Mouse (Mus musculus) liver, embryonic 14.5 days (tissue): ENCODE data around the gene Mettl7b. TPM values are rescaled to one million over a fixed set of nuclear protein-coding genes. Genes with fewer than 3 reads are reported as not detected.
"Not testable (repeated sequence)": the region's sequence is repeated elsewhere in the genome, so short reads cannot be mapped to it uniquely, and the experiment has no call there.

Source experiments
- ATAC-seq: fragments of 200-750 bp; cut with Nextera tagmentation; 2 replicates; pipeline ENCODE4 v1.8.0; 2017; ENCODE audit warnings: moderate number of reproducible peaks, mild to moderate bottlenecking, moderate library complexity; ENCODE audit not compliant: insufficient read depth
- DNase-seq, 3 experiments: peaks; one replicate each; pipeline ENCODE4 v3.0.0-alpha.2; 2012 to 2013; ENCODE audit warnings: low read depth in 3 of 3, low spot score in 3 of 3
- H3K27ac ChIP-seq: fragments of 300-500 bp; sonication (generic); 2 replicates; pipeline ENCODE4 v1.5.1; 2014; ENCODE audit warnings: moderate library complexity, mild to moderate bottlenecking, control low read depth, inconsistent platforms
- H3K27me3 ChIP-seq: fragments of 300-500 bp; sonication (generic); 2 replicates; pipeline ENCODE4 v1.6.1; 2014; ENCODE audit warnings: mild to moderate bottlenecking, low read length, moderate library complexity; ENCODE audit not compliant: control insufficient read depth, insufficient read depth
- H3K36me3 ChIP-seq: fragments of 300-500 bp; sonication (generic); replicated peaks from 2 replicates; pipeline ENCODE4 v1.6.1; 2014; ENCODE audit warnings: low read depth; ENCODE audit not compliant: control insufficient read depth, insufficient read depth
- H3K4me1 ChIP-seq, 2 experiments: fragments of 200-500 bp in 1 of 2; fragments of 300-500 bp in 1 of 2; sonication (generic) in 1 of 2; replicated peaks; 2 replicates each; pipeline ENCODE4 v1.6.1; 2012 to 2014; ENCODE audit warnings: antibody characterized with exemption in 1 of 2, inconsistent platforms in 1 of 2, low read length in 1 of 2; ENCODE audit not compliant: control insufficient read depth in 2 of 2, insufficient read depth in 2 of 2
- H3K4me2 ChIP-seq: fragments of 300-500 bp; sonication (generic); 2 replicates; pipeline ENCODE4 v1.6.1; 2014; ENCODE audit warnings: low read depth, mild to moderate bottlenecking, control low read depth, moderate library complexity
- H3K4me3 ChIP-seq, 2 experiments: fragments of 200-500 bp in 1 of 2; fragments of 300-500 bp in 1 of 2; sonication (generic) in 1 of 2; 2 replicates each; pipeline ENCODE4 v1.5.1; 2012 to 2014; ENCODE audit warnings: low read depth in 2 of 2, low read length in 2 of 2, mild to moderate bottlenecking in 2 of 2, control low read depth in 1 of 2, inconsistent platforms in 1 of 2, moderate library complexity in 1 of 2; ENCODE audit not compliant: insufficient read depth in 1 of 2
- H3K9ac ChIP-seq: fragments of 300-500 bp; sonication (generic); replicated peaks from 2 replicates; pipeline ENCODE4 v1.6.1; 2014; ENCODE audit warnings: mild to moderate bottlenecking, control low read depth, moderate library complexity
- H3K9me3 ChIP-seq: fragments of 300-500 bp; sonication (generic); 2 replicates; pipeline ENCODE4 v1.6.1; 2016; ENCODE audit warnings: low read length, mixed read lengths; ENCODE audit not compliant: control insufficient read depth
- CTCF ChIP-seq: IDR thresholded peaks from 2 replicates; pipeline ENCODE4 v1.5.1; 2016; ENCODE audit warnings: antibody characterized with exemption, low read depth, control low read depth
- EP300 ChIP-seq: IDR thresholded peaks from 2 replicates; pipeline ENCODE4 v1.6.1; 2016; ENCODE audit warnings: antibody characterized with exemption, low read depth
- WGBS: fragments of 180-500 bp; shearing (Covaris S2); extraction: QIAGEN DNeasy Blood & Tissue Kit; methylation state at CpG from one replicate; pipeline ENCODE4 v1.1.7; 2014; ENCODE audit not compliant: insufficient replicate concordance; 5-methylcytosine and 5-hydroxymethylcytosine counted together
- polyA plus RNA-seq, 2 experiments: library from polyadenylated mRNA; depleted of rRNA in 1 of 2; stranded (reverse) in 1 of 2; unstranded in 1 of 2; fragments of >200 nt; fragmentation: Nextera tagmentation in 1 of 2; extraction: Ambion mirVana in 1 of 2; gene quantifications; 2 replicates each; pipeline versions ENCODE4 v1.2.1 to v1.2.3; 2012 to 2014

The Mettl7b gene
- polyA plus RNA-seq, 2 experiments, result not detected

DNA sequence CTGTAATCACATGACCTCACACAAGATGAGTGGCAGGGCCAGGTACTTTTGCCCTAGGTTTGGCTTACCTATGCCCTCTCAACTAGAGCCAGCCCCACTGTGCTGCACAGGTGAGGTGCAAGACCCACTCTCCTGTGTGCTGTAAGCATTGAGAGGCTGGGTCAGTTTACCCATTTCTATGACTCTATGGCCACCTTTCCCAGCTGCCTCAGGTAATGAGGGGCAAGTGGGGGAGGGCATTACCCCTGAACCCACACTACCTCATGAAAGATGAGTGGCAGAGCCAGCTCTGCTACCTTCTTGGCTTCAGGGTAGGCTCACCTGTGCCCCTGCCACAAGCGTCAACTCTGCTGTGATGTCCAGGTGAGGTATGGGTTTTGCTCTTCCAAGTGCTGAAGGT lies 35.0 kb upstream of the Mettl7b start:
- Histone ChIP-seq H3K27me3 (no peaks in the 10 kb centered on the region), H3K4me1 (no peaks in the 10 kb centered on the region), H3K9me3 (no peaks in the 10 kb centered on the region), H3K9ac (no peak overlapping the region), H3K4me2 (no peak overlapping the region), H3K27ac (no peak overlapping the region), H3K36me3 (no peaks in the 10 kb centered on the region), H3K4me3 (no peak overlapping the region)
- WGBS, result 63% methylated on average over 1 of the region's 1 CpGs
- DNase-seq, result no peak
- ATAC-seq, result no peak
- TF ChIP-seq EP300 (no peak), CTCF (no peak)

DNA sequence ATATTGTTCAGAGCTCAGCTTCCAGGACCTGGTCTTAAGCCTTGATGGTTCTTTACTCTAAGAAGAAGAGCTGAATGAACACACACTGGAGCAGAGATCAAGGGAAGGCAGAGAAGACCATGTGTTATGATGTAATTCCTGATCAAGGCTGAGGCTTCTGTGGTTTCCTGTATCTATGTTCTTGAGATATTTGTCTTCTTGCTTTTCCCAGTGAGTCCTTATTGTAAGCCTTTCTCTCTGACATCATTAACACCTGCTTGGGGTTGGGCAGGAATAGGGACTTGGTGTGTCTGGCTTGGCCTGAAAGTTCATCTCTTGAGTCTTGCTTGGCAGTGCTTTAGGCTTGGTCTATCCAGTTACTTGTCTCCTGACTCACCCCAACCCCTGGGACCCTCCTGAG lies 30.2 kb upstream of the Mettl7b start:
- H3K9ac ChIP-seq, result no peak overlapping the region
- no peak for TF ChIP-seq CTCF
- no peak for TF ChIP-seq EP300
- no peak overlapping the region for H3K27ac ChIP-seq
- DNase-seq, result no peak
- no peak for ATAC-seq
- H3K9me3 ChIP-seq, result no peaks in the 10 kb centered on the region
- H3K4me3 ChIP-seq, result no peak overlapping the region
- H3K4me1 ChIP-seq, result no peaks in the 10 kb centered on the region
- H3K27me3 ChIP-seq, result no peaks in the 10 kb centered on the region
- no peaks in the 10 kb centered on the region for H3K36me3 ChIP-seq
- no peak overlapping the region for H3K4me2 ChIP-seq

DNA sequence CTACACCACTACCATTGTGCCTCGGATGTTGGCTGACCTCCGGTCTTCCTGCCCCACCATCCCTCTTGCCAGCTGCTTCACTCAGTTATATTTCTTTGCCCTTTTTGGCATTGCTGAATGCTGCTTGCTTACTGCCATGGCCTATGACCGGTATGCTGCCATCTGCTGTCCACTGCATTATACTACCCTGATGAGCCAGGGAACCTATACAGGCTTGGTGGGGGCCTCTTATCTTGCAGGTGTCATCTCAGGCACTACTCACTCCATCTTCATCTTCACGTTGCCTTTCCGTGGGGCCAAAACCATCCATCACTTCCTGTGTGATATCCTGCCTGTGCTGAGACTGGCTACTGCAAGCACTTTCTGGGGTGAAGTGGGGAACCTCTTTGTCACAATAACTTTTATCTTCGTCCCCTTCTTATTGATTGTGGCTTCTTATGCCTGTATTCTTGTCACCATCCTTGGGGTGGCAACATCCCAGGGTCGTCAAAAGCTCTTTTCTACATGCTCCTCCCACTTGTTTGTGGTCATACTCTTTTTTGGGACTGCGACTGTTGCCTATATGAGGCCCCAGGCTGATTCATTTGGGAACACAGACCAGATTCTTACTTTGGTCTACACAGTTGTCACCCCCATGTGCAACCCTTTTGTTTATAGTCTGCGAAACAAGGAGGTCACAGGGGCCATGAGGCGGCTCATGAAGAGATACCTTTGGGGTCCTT lies 29.5 kb upstream of the Mettl7b start:
- not testable (repeated sequence) for H3K9me3 ChIP-seq, ATAC-seq, H3K9ac ChIP-seq, H3K27me3 ChIP-seq, H3K36me3 ChIP-seq, DNase-seq, H3K4me2 ChIP-seq, H3K4me1 ChIP-seq, H3K27ac ChIP-seq, H3K4me3 ChIP-seq
- 30% methylated on average over 7 of the region's 10 CpGs for WGBS

DNA sequence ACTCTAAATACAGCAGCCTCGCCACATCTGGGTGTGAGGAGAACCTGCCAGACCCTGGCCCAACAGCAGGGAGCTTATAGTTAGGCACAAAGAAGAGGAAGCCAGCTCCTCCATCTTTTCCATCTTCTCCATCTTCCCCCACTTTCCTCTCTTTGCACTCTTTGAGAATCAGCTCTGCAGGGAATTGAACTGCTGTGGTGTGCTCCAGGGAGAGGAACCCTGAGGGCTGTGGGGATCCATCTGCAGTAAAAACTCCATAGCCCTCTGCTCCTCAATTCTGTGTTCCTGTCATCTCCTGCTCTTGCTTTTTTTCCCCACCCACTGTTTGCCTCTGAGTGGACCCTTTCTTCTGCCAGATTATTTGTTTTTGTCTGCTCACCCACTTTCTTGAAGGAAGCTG lies 28.3 kb upstream of the Mettl7b start, which contains the start of gene Olfr9:
Gene Olfr9, plus strand, starts transcription at position 301 of the 400 bp plus-strand sequence.
- 26% methylated on average over 1 of the region's 1 CpGs for WGBS

DNA sequence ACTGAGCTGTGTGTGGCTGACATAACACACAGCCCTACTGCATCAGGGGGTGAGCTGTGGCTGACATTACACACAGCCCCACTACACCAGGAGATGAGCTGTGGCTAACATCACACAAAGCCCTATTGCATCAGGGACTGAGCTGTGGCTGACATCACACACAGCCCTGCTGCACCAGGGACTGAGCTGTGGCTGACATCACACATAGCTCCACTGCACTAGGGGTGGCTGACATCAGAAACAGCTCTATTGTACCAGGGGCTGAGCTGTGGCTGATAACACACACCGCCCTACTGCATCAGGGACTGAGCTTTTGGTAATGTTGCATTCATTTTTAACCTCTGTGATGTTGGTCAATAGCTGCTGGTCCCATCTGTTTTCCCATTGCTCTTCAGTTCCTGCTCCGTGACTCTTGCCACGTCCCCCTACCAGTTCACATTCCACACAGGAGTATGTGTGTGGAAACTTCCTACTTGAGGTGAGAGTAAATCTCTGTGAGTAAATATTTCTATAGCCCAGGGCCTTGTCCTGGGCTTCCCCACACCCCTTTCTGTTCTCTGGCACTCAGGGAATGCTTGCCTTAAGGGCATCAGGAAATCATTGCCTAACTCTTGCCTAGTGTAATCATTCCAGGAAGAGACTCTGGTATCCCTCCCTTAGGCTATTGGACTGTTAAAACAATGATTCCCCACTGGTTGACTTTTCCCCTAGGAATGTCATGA lies 20.0 kb upstream of the Mettl7b start:
- Histone ChIP-seq H3K9ac (no peak overlapping the region), H3K27me3 (no peaks in the 10 kb centered on the region), H3K9me3 (no peaks in the 10 kb centered on the region), H3K4me3 (no peak overlapping the region), H3K27ac (no peak overlapping the region), H3K4me2 (no peak overlapping the region), H3K36me3 (no peaks in the 10 kb centered on the region), H3K4me1 (no peaks in the 10 kb centered on the region)
- ATAC-seq (no peak), DNase-seq (no peak)
- TF ChIP-seq EP300 (no peak), CTCF (no peak)
- WGBS, result 52% methylated on average over 3 of the region's 3 CpGs

More for the DNA sequence above, 28.3 kb upstream of the Mettl7b start, which contains the start of gene Olfr9:
- DNase-seq, H3K9ac ChIP-seq, H3K4me1 ChIP-seq, ATAC-seq, H3K27me3 ChIP-seq, H3K27ac ChIP-seq, H3K4me2 ChIP-seq, H3K36me3 ChIP-seq, H3K9me3 ChIP-seq, H3K4me3 ChIP-seq: not testable (repeated sequence)
